Mouse (Mus musculus) hindbrain, embryonic 13.5 days (tissue): Measurements from ENCODE around the gene Tnrc6b. TPM values are rescaled to one million over a fixed set of nuclear protein-coding genes. Genes with fewer than 3 reads are reported as not detected.

Source experiments
- ATAC-seq: fragments of 200-750 bp; cut with Nextera tagmentation; 2 replicates; pipeline ENCODE4 v1.8.0; 2017; ENCODE audit warnings: moderate TSS enrichment; ENCODE audit not compliant: low FRiP score
- H3K27ac ChIP-seq: fragments of 300-500 bp; sonication (generic); 2 replicates; pipeline ENCODE4 v1.5.1; 2015; ENCODE audit warnings: inconsistent platforms, mild to moderate bottlenecking, moderate library complexity
- H3K27me3 ChIP-seq: fragments of 300-500 bp; sonication (generic); 2 replicates; pipeline ENCODE4 v1.6.1; 2015; ENCODE audit warnings: mild to moderate bottlenecking, inconsistent platforms
- H3K36me3 ChIP-seq: fragments of 300-500 bp; sonication (generic); 2 replicates; pipeline ENCODE4 v1.6.1; 2015; ENCODE audit warnings: mild to moderate bottlenecking, inconsistent platforms
- H3K4me1 ChIP-seq: fragments of 300-500 bp; sonication (generic); replicated peaks from 2 replicates; pipeline ENCODE4 v1.6.1; 2015; ENCODE audit warnings: inconsistent platforms
- H3K4me2 ChIP-seq: fragments of 300-500 bp; sonication (generic); 2 replicates; pipeline ENCODE4 v1.6.1; 2015; ENCODE audit warnings: inconsistent platforms, mild to moderate bottlenecking, moderate library complexity
- H3K4me3 ChIP-seq: fragments of 300-500 bp; sonication (generic); 2 replicates; pipeline ENCODE4 v1.5.1; 2015; ENCODE audit warnings: mild to moderate bottlenecking, inconsistent platforms
- H3K9ac ChIP-seq: fragments of 300-500 bp; sonication (generic); 2 replicates; pipeline ENCODE4 v1.6.1; 2015; ENCODE audit warnings: mild to moderate bottlenecking, inconsistent platforms
- H3K9me3 ChIP-seq: fragments of 300-500 bp; sonication (generic); 2 replicates; pipeline ENCODE4 v1.6.1; 2016; ENCODE audit warnings: inconsistent platforms
- WGBS: fragments of 180-500 bp; shearing (Covaris S2); methylation state at CpG from one replicate; pipeline ENCODE4 v1.1.7; 2015; 5-methylcytosine and 5-hydroxymethylcytosine counted together
- polyA plus RNA-seq: library from polyadenylated mRNA; unstranded; fragments of >200 nt; fragmentation: Nextera tagmentation; extraction: Ambion mirVana; gene quantifications from 2 replicates; pipeline ENCODE4 v1.2.1, GENCODE M21; 2015

The Tnrc6b gene
- polyA plus RNA-seq, 1 experiment from 2014 or later = 45.2 TPM

DNA sequence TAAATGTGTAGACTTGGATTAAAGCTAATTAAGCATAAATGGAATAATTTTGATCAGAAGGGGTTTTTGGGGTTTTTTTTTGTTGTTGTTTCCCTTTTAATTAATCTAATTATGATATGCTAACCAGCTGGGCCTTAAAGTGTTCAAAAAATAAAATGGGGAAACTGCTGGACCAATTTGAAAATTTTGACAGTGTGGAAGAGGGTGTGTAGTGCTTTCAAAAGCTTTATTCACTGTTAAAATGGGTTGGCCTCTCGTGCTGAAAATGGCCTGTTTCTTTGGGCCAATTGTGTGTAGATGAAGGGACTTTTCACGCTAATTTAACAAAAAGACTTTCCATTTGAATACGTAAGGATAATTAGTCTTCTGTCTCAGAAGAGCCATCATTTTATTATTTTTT is 89.1 kb downstream of the Tnrc6b start:
- Histone ChIP-seq H3K9me3 (no peaks in the 10 kb centered on the region), H3K4me1 (peaks cover 50% of the 10 kb centered on the region), H3K9ac (peak overlapping the region; percentile 85), H3K4me3 (peak overlapping the region; percentile 59), H3K27ac (peak overlapping the region; percentile 52), H3K27me3 (no peaks in the 10 kb centered on the region), H3K36me3 (no peaks in the 10 kb centered on the region), H3K4me2 (peak overlapping the region; percentile 74)
- no peak for ATAC-seq
- WGBS = 6% methylated on average over 3 of the region's 3 CpGs

DNA sequence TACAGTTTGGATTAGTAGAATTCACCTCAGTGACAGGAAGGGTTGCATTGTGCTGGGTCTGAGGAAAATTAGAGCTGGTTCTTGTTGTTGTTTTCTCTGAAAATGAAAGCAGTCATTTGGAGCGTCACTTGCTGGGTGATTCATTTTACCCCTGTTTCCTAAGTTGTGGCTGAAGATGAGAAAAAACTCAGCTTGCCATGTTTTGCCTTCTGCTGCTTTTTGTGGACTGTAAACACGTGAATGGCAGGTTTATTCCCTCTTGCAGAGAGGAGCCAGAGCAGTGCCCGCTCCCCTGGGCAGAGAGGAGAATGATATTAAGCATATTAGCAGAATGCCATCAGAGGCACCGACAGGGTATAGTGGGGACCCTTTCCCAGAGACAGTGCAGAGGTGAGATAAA is 89.7 kb downstream of the Tnrc6b start:
- WGBS = 5% methylated on average over 4 of the region's 4 CpGs
- peak overlapping the region; percentile 59 for H3K4me3 ChIP-seq

DNA sequence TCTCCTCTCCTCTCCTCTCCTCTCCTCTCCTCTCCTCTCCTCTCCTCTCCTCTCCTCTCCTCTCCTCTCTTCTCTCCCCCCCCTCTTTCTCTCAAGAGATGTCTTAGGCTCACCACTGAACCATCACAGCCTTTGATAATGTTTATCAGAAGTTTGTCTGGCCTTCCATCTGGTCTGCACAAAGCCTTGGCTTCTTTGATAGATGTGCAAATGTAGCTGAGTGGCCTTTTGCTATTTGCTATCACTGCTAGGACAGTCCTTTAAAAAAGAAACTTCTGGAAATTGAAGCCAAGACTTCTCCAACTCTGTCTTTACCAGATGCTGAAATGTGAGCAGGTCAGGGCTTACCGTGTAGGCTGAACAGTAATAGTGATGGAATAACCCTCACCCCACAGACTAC is 90.5 kb downstream of the Tnrc6b start:
- H3K9me3 ChIP-seq = no peaks in the 10 kb centered on the region
- no peak overlapping the region for H3K27ac ChIP-seq
- H3K27me3 ChIP-seq = no peaks in the 10 kb centered on the region
- ATAC-seq = no peak
- 54% methylated on average over 1 of the region's 1 CpGs for WGBS
- H3K9ac ChIP-seq = 0 out of 2 replicates have a peak overlapping the region, but pooled peaks have one; percentile 0
- H3K4me2 ChIP-seq = peak overlapping the region; percentile 74
- peaks cover 53% of the 10 kb centered on the region for H3K4me1 ChIP-seq
- no peaks in the 10 kb centered on the region for H3K36me3 ChIP-seq
- H3K4me3 ChIP-seq = peak overlapping the region; percentile 59; the same call in 1 of the 2 replicates

More for the DNA sequence above, 89.7 kb downstream of the Tnrc6b start:
- peak overlapping the region; percentile 74 for H3K4me2 ChIP-seq
- H3K36me3 ChIP-seq = no peaks in the 10 kb centered on the region
- H3K27me3 ChIP-seq = no peaks in the 10 kb centered on the region
- peaks cover 50% of the 10 kb centered on the region for H3K4me1 ChIP-seq
- H3K9me3 ChIP-seq = no peaks in the 10 kb centered on the region
- peak overlapping the region; percentile 53 for H3K27ac ChIP-seq
- H3K9ac ChIP-seq = peak overlapping the region; percentile 85
- no peak for ATAC-seq

DNA sequence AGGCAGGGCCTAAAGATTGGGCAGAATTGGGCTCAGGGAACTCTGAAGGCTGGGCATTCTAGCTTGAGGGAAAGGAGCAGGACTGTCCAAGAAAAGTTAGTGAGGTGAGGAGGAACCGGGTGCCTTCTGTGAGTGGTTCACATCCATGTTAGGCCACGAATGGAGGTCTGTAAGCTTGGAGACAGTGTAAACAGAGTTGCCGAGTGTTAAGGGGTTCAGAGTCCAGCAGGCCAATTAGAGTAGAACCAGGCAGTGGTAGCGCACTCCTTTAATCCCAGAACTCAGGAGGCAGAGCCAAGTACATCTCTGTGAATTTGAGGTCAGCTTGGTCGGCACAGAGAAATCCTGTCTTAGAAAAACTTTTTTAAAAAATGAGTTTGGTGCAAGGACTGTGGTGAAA is 96.0 kb downstream of the Tnrc6b start:
- Histone ChIP-seq H3K4me1 (peaks cover 40% of the 10 kb centered on the region), H3K27ac (no peak overlapping the region), H3K4me3 (no peak overlapping the region), H3K9me3 (no peaks in the 10 kb centered on the region), H3K9ac (no peak overlapping the region), H3K36me3 (no peaks in the 10 kb centered on the region), H3K4me2 (no peak overlapping the region), H3K27me3 (no peaks in the 10 kb centered on the region)
- no peak for ATAC-seq
- 82% methylated on average over 5 of the region's 5 CpGs for WGBS

DNA sequence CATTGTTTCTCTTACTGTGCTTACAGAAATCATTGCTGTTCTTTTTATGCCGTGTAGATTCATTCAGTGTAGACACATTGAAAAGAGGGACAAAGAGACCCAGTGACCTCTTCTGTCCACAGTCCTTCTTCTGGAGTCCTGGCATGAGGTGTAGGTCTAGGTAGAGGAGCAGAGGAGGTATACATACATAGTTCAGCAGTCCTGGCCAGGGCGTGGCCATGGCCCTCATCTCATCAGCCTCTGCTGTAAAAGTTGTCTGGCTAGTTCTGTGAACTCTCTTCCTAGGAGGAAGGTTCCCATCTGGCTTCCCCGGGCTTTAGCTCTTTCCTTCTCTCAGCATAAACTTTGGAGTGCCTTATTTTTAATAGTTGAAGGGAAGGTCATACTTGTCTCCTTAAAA is 99.1 kb downstream of the Tnrc6b start:
- no peak for ATAC-seq
- Histone ChIP-seq H3K9ac (no peak overlapping the region), H3K27ac (no peak overlapping the region), H3K36me3 (no peaks in the 10 kb centered on the region), H3K4me2 (no peak overlapping the region), H3K9me3 (no peaks in the 10 kb centered on the region), H3K4me1 (peaks cover 15% of the 10 kb centered on the region), H3K27me3 (no peaks in the 10 kb centered on the region), H3K4me3 (no peak overlapping the region)
- 96% methylated on average over 3 of the region's 3 CpGs for WGBS

DNA sequence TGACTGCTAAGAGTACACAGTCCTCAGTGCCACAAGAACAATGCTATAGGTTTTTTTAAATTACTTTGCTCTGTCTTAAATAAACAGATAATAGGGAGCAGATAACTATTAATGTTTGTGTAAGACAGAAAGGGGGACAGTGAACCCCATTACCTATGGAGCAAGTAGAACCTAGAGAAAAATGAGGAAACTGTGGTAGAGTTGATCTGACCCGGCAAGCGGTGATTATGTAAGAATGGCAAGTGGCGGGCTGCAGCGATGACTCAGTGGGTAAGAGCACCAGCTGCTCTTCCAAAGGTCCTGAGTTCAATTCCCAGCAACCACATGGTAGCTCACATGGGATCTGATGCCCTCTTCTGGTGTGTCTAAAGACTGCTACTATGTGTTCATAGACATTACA is 101.7 kb downstream of the Tnrc6b start:
- H3K4me3 ChIP-seq = no peak overlapping the region
- H3K9me3 ChIP-seq = no peaks in the 10 kb centered on the region
- no peaks in the 10 kb centered on the region for H3K36me3 ChIP-seq
- H3K4me2 ChIP-seq = no peak overlapping the region
- WGBS = 95% methylated on average over 4 of the region's 4 CpGs
- H3K27me3 ChIP-seq = no peaks in the 10 kb centered on the region
- no peak overlapping the region for H3K27ac ChIP-seq
- H3K9ac ChIP-seq = no peak overlapping the region
- H3K4me1 ChIP-seq = peaks cover 3% of the 10 kb centered on the region; the same call in 1 of the 2 replicates
- ATAC-seq = no peak

DNA sequence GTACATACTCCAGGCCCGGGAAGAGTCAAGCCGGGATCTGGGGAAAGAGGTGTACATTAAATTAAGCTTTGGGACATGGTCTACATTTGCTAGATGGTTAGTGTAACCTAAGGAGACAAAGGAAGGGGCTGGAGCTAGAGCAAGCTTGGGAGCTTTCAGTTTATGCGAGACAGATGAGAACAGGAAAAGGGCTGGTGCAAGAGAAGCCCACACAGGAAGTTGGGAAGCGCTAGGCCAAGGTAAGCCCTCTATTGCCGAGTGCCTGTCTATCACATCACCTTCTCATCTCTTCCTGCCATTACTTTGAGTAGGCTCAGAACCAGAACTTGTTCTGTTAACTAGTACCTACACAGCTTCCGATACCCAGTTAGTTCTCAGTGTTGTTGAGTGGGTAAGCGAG is 103.7 kb downstream of the Tnrc6b start:
- Histone ChIP-seq H3K36me3 (no peaks in the 10 kb centered on the region), H3K4me3 (no peak overlapping the region), H3K9me3 (no peaks in the 10 kb centered on the region), H3K27me3 (no peaks in the 10 kb centered on the region), H3K27ac (no peak overlapping the region), H3K4me1 (peaks cover 6% of the 10 kb centered on the region; the same call in 1 of the 2 replicates), H3K9ac (no peak overlapping the region), H3K4me2 (no peak overlapping the region)
- 81% methylated on average over 7 of the region's 7 CpGs for WGBS
- no peak for ATAC-seq

DNA sequence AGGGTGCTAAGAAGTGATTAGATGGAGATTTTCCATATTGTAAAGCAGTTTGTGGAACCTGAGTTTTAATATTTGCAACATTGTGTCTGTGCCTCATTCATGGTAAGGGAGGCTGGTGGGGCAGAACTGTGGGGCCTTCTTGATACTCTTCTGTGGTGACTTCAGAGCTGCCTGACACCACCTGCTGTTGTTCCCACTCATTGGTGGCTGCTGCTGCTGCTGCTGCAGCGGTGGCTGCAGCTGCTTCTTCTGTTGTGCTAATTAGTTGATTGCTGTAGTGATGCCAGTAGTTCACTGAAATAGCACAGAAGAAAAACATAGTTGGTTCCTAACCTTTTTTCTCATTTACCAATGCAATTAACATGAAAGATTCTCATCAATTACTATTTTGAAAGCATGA is 111.2 kb downstream of the Tnrc6b start:
- WGBS = 4% methylated on average over 1 of the region's 1 CpGs
- H3K27ac ChIP-seq = no peak overlapping the region; the same call in 1 of the 2 replicates
- H3K4me2 ChIP-seq = no peak overlapping the region

DNA sequence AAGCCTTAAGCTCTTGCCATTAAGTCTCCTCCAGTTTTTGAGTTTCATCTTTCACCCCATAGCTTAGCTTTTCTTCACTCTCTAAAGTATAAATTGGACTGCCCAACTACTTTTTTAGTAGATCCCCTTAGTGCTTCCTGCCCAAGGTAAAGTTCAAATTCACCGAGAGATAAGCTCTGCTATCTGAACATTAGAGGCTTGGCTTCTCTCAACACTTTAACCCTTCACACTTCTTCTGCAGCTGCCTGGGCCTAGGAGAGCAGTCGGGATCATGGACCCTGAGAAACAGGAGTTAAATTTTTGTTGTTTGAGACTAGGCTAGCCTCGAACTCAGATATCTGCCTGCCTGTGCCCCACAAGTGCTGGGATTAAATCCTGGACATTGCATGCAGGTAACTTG is 120.1 kb downstream of the Tnrc6b start:
- no peak overlapping the region for H3K27ac ChIP-seq
- no peaks in the 10 kb centered on the region for H3K27me3 ChIP-seq
- H3K36me3 ChIP-seq = no peaks in the 10 kb centered on the region
- H3K9me3 ChIP-seq = no peaks in the 10 kb centered on the region
- WGBS = 87% methylated on average over 3 of the region's 3 CpGs
- H3K4me2 ChIP-seq = no peak overlapping the region
- no peak overlapping the region for H3K9ac ChIP-seq
- ATAC-seq = no peak
- H3K4me1 ChIP-seq = peaks cover 27% of the 10 kb centered on the region
- no peak overlapping the region for H3K4me3 ChIP-seq

More for the DNA sequence above, 111.2 kb downstream of the Tnrc6b start:
- Histone ChIP-seq H3K4me3 (no peak overlapping the region), H3K9ac (no peak overlapping the region), H3K36me3 (no peaks in the 10 kb centered on the region), H3K27me3 (no peaks in the 10 kb centered on the region), H3K4me1 (peaks cover 34% of the 10 kb centered on the region), H3K9me3 (no peaks in the 10 kb centered on the region)
- ATAC-seq = no peak

DNA sequence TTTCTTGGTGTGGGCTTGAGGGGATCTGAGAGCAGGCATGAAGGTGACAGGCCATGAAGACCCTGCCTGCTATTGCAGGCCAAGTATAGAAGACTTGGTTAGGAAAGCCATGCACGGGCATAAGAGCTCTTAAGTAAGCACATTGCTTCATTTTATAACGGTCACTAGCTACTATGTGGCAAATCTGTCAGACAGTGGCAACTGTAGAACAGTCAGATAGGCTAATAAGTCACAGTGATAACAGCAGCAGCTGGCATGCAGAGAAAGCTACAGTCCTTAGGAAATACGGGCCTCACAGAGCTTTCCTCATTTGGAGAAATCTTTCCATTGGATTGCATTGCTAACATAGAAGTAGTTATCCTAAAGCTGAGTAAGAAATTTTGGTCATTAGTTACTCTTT is 121.7 kb downstream of the Tnrc6b start:
- Histone ChIP-seq H3K36me3 (no peaks in the 10 kb centered on the region), H3K27ac (peak overlapping the region; percentile 13; the same call in 1 of the 2 replicates), H3K9me3 (no peaks in the 10 kb centered on the region), H3K27me3 (no peaks in the 10 kb centered on the region), H3K9ac (no peak overlapping the region), H3K4me2 (no peak overlapping the region), H3K4me1 (peaks cover 33% of the 10 kb centered on the region), H3K4me3 (no peak overlapping the region)
- 77% methylated on average over 3 of the region's 3 CpGs for WGBS
- ATAC-seq = no peak

DNA sequence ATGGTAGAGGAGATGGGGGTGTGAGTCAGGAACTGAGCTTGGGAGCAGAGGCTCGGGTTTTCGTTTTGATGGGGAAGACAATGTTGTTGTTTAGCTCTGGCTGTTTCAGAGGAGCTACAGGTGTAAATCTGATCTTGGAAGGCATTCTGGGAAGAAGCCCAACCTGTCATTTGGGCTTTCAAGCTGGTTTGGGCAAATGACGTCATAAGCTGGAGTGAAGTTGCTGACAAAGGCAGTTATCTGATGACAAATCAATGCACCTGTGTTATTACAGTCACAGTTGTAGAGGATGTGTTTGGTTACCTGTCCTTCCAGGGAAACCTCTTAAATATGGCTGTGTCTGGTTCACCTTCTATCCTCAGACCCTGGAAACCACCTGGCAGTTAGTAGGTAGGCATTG is 125.1 kb downstream of the Tnrc6b start:
- no peak for ATAC-seq
- WGBS = 70% methylated on average over 3 of the region's 3 CpGs
- no peaks in the 10 kb centered on the region for H3K36me3 ChIP-seq
- H3K4me3 ChIP-seq = no peak overlapping the region
- H3K9me3 ChIP-seq = no peaks in the 10 kb centered on the region
- no peaks in the 10 kb centered on the region for H3K27me3 ChIP-seq
- H3K4me1 ChIP-seq = peaks cover 45% of the 10 kb centered on the region
- no peak overlapping the region for H3K9ac ChIP-seq
- H3K27ac ChIP-seq = no peak overlapping the region
- no peak overlapping the region for H3K4me2 ChIP-seq

DNA sequence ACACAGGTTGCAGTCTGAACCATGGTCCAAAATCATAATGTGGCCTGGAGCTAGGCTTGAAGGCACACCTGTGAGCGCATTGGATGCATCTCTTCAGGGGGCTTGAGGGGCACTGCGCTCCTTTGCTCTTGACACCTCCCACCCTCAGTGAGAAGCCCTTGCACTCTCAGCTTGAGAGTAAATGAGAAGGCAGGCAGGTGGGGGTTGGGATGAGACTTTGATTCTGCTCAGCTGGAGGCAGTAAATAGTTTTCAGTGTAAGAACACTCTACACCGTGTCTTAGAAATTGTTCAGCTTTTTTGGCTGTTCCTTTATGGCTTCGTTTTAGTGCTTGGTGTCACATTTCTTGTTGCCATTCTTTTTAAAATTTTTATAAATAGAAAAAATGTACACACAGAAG is 127.7 kb downstream of the Tnrc6b start:
- Histone ChIP-seq H3K27ac (no peak overlapping the region), H3K9me3 (no peaks in the 10 kb centered on the region), H3K4me3 (no peak overlapping the region), H3K27me3 (no peaks in the 10 kb centered on the region), H3K36me3 (no peaks in the 10 kb centered on the region), H3K4me2 (no peak overlapping the region), H3K4me1 (peaks cover 46% of the 10 kb centered on the region), H3K9ac (no peak overlapping the region)
- no peak for ATAC-seq
- 56% methylated on average over 4 of the region's 4 CpGs for WGBS

DNA sequence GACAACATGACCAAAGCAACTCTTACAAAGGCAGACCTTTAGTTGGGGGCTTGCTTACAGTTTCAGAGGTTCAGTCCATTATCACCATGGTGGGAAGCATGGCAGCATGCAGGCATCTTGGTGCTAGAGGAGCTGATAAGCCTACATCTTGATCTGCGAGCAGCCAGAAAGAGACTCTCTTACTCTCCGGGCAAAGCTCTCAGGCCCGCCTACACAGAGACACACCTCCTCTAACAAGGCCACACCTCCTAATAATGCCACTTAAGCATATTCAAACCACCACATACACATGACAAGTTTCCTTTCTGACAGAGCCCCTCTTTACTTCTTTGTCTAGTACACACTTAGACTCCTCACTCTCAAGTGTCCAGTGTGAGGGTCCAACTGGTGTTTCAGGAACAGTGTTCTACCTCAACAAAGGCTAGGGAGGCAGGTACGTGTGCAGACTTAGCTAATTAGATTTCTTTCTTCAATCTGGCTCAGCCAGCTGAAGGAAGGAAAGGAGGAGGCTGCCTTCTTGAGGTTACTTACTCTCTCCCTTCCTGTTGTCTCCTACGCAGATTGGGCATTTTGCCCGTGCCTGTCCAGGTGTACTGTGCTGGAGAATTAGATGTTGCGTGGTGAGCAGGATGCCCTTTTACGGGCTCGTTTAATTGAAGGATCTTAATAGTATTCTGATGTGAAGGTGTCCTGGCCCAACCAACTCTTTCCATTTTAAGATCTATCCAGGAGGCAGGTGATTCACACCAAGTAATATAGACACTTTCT is 128.7 kb downstream of the Tnrc6b start:
- H3K36me3 ChIP-seq = no peaks in the 10 kb centered on the region
- H3K4me1 ChIP-seq = peaks cover 41% of the 10 kb centered on the region
- 75% methylated on average over 9 of the region's 9 CpGs for WGBS
- no peak overlapping the region for H3K9ac ChIP-seq
- no peak overlapping the region for H3K4me3 ChIP-seq
- no peaks in the 10 kb centered on the region for H3K27me3 ChIP-seq
- no peak overlapping the region for H3K4me2 ChIP-seq
- H3K27ac ChIP-seq = no peak overlapping the region
- no peaks in the 10 kb centered on the region for H3K9me3 ChIP-seq
- ATAC-seq = no peak
